Mouse (Mus musculus) heart, postnatal 0 days (tissue): Measurements from ENCODE around the gene Rnf181. TPM values are rescaled to one million over a fixed set of nuclear protein-coding genes. Genes with fewer than 3 reads are reported as not detected.

Source experiments
- ATAC-seq: fragments of 200-750 bp; cut with Nextera tagmentation; 2 replicates; pipeline ENCODE4 v1.8.0; 2017; ENCODE audit warnings: low read depth, moderate number of reproducible peaks, moderate library complexity; ENCODE audit not compliant: insufficient read depth
- DNase-seq: peaks from one replicate; pipeline ENCODE4 v3.0.0-alpha.2; 2016; ENCODE audit warnings: low spot score
- H3K27ac ChIP-seq: fragments of 300-500 bp; sonication (generic); 2 replicates; pipeline ENCODE4 v1.5.1; 2014; ENCODE audit warnings: low read depth, mild to moderate bottlenecking
- H3K27me3 ChIP-seq: fragments of 300-500 bp; sonication (generic); 2 replicates; pipeline ENCODE4 v1.6.1; 2014; ENCODE audit warnings: low read length, mixed read lengths; ENCODE audit not compliant: control insufficient read depth, insufficient read depth
- H3K36me3 ChIP-seq: fragments of 300-500 bp; sonication (generic); replicated peaks from 2 replicates; pipeline ENCODE4 v1.6.1; 2014; ENCODE audit warnings: low read length, mixed read lengths; ENCODE audit not compliant: control insufficient read depth, insufficient read depth
- H3K4me1 ChIP-seq: fragments of 300-500 bp; sonication (generic); 2 replicates; pipeline ENCODE4 v1.6.1; 2014; ENCODE audit warnings: antibody characterized with exemption; ENCODE audit not compliant: control insufficient read depth, insufficient read depth
- H3K4me2 ChIP-seq: fragments of 300-500 bp; sonication (generic); 2 replicates; pipeline ENCODE4 v1.6.1; 2014; ENCODE audit warnings: low read depth, mild to moderate bottlenecking, low read length, moderate library complexity
- H3K4me3 ChIP-seq: fragments of 300-500 bp; sonication (generic); 2 replicates; pipeline ENCODE4 v1.5.1; 2014; ENCODE audit warnings: low read depth, low read length
- H3K9ac ChIP-seq: fragments of 300-500 bp; sonication (generic); replicated peaks from 2 replicates; pipeline ENCODE4 v1.6.1; 2014; ENCODE audit warnings: low read depth, low read length, mixed read lengths
- H3K9me3 ChIP-seq: fragments of 300-500 bp; sonication (generic); replicated peaks from 2 replicates; pipeline ENCODE4 v1.6.1; 2016; ENCODE audit warnings: low read length; ENCODE audit not compliant: control insufficient read depth
- CTCF ChIP-seq: IDR thresholded peaks from 2 replicates; pipeline ENCODE4 v1.5.1; 2016; ENCODE audit warnings: antibody characterized with exemption, control low read depth, low read depth
- EP300 ChIP-seq: IDR thresholded peaks from 2 replicates; pipeline ENCODE4 v1.6.1; 2016; ENCODE audit warnings: antibody characterized with exemption, low read depth
- WGBS: fragments of 180-500 bp; shearing (Covaris S2); extraction: QIAGEN DNeasy Blood & Tissue Kit; methylation state at CpG from one replicate; pipeline ENCODE4 v1.1.7; 2014; 5-methylcytosine and 5-hydroxymethylcytosine counted together
- polyA plus RNA-seq: library from polyadenylated mRNA; unstranded; fragments of >200 nt; fragmentation: Nextera tagmentation; extraction: Ambion mirVana; gene quantifications from 2 replicates; pipeline ENCODE4 v1.2.1, GENCODE M21; 2015
- total RNA-seq: library from RNA; depleted of rRNA; stranded (reverse); fragments of >200 nt; gene quantifications from 2 replicates; pipeline ENCODE4 v1.2.3, GENCODE M21; 2014; ENCODE audit warnings: low replicate concordance

The Rnf181 gene
- total and polyA plus RNA-seq, 2 experiments from 2014 or later, result 53.5 to 74.9 TPM

- Histone ChIP-seq H3K9me3 (no peaks in the 10 kb centered on the region), H3K27me3 (no peaks in the 10 kb centered on the region), H3K4me2 (no peak overlapping the region), H3K9ac (no peak overlapping the region), H3K4me3 (no peak overlapping the region), H3K27ac (peak overlapping the region; percentile 57), H3K36me3 (peaks cover 76% of the 10 kb centered on the region), H3K4me1 (0 out of 2 replicates have a peak, but pooled peaks cover 4% of the 10 kb centered on the region)
- DNase-seq, result no peak
- 47% methylated on average over 5 of the region's 5 CpGs for WGBS
- TF ChIP-seq EP300 (0 out of 2 replicates have a peak, but pooled peaks have one; percentile 9), CTCF (no peak)
- peak; percentile 64 for ATAC-seq
Measured at GRCm38 (mm10) chr6:72333111-72333510, 33.6 kb downstream of the Rnf181 start.

- H3K4me3 ChIP-seq, result no peak overlapping the region
- no peak overlapping the region for H3K9ac ChIP-seq
- peaks cover 73% of the 10 kb centered on the region for H3K36me3 ChIP-seq
- H3K4me1 ChIP-seq, result 0 out of 2 replicates have a peak, but pooled peaks cover 4% of the 10 kb centered on the region
- 94% methylated on average over 4 of the region's 4 CpGs for WGBS
- no peaks in the 10 kb centered on the region for H3K9me3 ChIP-seq
- no peaks in the 10 kb centered on the region for H3K27me3 ChIP-seq
- ATAC-seq (no peak), DNase-seq (no peak)
- TF ChIP-seq CTCF, result no peak
- TF ChIP-seq EP300, result no peak
- H3K27ac ChIP-seq, result no peak overlapping the region
- H3K4me2 ChIP-seq, result no peak overlapping the region
Measured at GRCm38 (mm10) chr6:72330133-72330532, 36.6 kb downstream of the Rnf181 start.

GRCm38 (mm10) chr6:72329019-72329418 lies 37.7 kb downstream of the Rnf181 start:
- no peak overlapping the region for H3K4me2 ChIP-seq
- no peak for TF ChIP-seq EP300
- TF ChIP-seq CTCF, result no peak
- H3K27me3 ChIP-seq, result no peaks in the 10 kb centered on the region
- H3K9ac ChIP-seq, result no peak overlapping the region
- no peak overlapping the region for H3K4me3 ChIP-seq
- WGBS, result 92% methylated on average over 5 of the region's 5 CpGs
- ATAC-seq (no peak), DNase-seq (no peak)
- no peaks in the 10 kb centered on the region for H3K9me3 ChIP-seq
- H3K4me1 ChIP-seq, result 0 out of 2 replicates have a peak, but pooled peaks cover 4% of the 10 kb centered on the region
- peaks cover 78% of the 10 kb centered on the region for H3K36me3 ChIP-seq
- H3K27ac ChIP-seq, result no peak overlapping the region

- Histone ChIP-seq H3K9me3 (no peaks in the 10 kb centered on the region), H3K27me3 (no peaks in the 10 kb centered on the region), H3K9ac (no peak overlapping the region), H3K4me2 (no peak overlapping the region), H3K36me3 (peaks cover 86% of the 10 kb centered on the region), H3K4me1 (no peaks in the 10 kb centered on the region), H3K27ac (no peak overlapping the region), H3K4me3 (no peak overlapping the region)
- DNase-seq, result no peak
- TF ChIP-seq CTCF (peak; percentile 47), EP300 (no peak)
- ATAC-seq, result no peak
- WGBS, result 74% methylated on average over 6 of the region's 6 CpGs
Measured at GRCm38 (mm10) chr6:72326274-72326673, 40.5 kb downstream of the Rnf181 start.

- Histone ChIP-seq H3K4me3 (no peak overlapping the region), H3K4me2 (no peak overlapping the region), H3K36me3 (peaks cover 94% of the 10 kb centered on the region), H3K9me3 (no peaks in the 10 kb centered on the region), H3K27me3 (no peaks in the 10 kb centered on the region), H3K9ac (no peak overlapping the region), H3K27ac (no peak overlapping the region), H3K4me1 (no peaks in the 10 kb centered on the region)
- no peak for ATAC-seq
- DNase-seq, result no peak
- 83% methylated on average over 6 of the region's 6 CpGs for WGBS
- TF ChIP-seq EP300 (no peak), CTCF (no peak)
Measured at GRCm38 (mm10) chr6:72323786-72324508, 42.8 kb downstream of the Rnf181 start.
